In the genomic region with DNA sequence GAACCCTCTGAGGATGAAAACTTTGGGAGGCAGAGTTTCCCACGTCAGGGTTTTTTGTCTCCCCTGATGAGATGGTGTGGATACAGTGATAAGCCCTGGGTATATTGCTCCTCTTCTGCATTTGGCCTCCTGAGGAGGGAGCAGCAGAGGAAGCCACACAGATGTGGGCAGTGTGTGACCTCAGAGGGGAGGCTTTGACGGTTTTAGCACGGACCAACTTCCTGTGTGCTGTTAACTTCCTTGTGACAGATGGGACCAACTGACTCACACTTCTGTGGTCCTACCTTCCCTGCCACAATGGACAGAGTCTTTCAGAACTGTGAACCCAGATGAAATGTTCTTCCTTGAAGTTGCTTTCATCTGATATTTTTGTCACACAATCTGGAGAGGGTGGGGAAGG, we compare ENCODE assay signal across 18 mouse cellular contexts. TPM values are rescaled to one million over a fixed set of nuclear protein-coding genes. Genes with fewer than 3 reads are reported as not detected.
A peak's percentile ranks its signal among the peaks of the same experiment; 100 is the strongest.
DNase-seq lines count a peak whose midpoint lies in the region; TF ChIP-seq lines count a peak whose summit lies in the region.
"Had no signal": no experiment of that assay in that cellular context is flagged by ENCODE, and none has a peak within 500 bp of the region (broad histone marks: within the 10 kb centered on the region; RNA-seq: fewer than 3 reads in every experiment).

No protein-coding gene starts in this region.

- DNase-seq in layer of hippocampus, adult 11-12 months (ENCODE audit: low spot score): peak; percentile 39
- no peak for DNase-seq in layer of hippocampus, adult 2 months (ENCODE audit: low spot score in 2 of 2)
- peak; percentile 91 for DNase-seq in 416B (ENCODE audit: low read depth)
- DNase-seq in kidney, postnatal 14 days: no peak
- no peak for DNase-seq in heart, adult 8-10 months (ENCODE audit: low spot score)
- no peak for DNase-seq in limb, embryonic 10.5 days (ENCODE audit: low spot score)
- DNase-seq: cerebellum, adult 11 months; cerebellum, postnatal 25 days; heart, adult 11 months; right cerebral cortex, postnatal 14 days; thymus, postnatal 4 days had no signal

- TF ChIP-seq POLR2A in bone marrow, adult 2 months (IDR thresholded peaks at IDR 0.05; ENCODE audit: borderline replicate concordance, control insufficient read depth, low read depth, low read length): no peak

- no peaks in the 10 kb centered on the region for H3K9me3 ChIP-seq in megakaryocyte, embryonic 14.5 days
- H3K9me3 ChIP-seq in limb, embryonic 10.5 days (replicated peaks): no peaks in the 10 kb centered on the region
- H3K9me3 ChIP-seq: embryonic facial prominence, embryonic 10.5 days; forebrain, embryonic 13.5 days; heart, embryonic 15.5 days; hindbrain, embryonic 12.5 days had no signal

- TF ChIP-seq CTCF in layer of hippocampus, adult 2 months (conservative IDR thresholded peaks at IDR 0.05): no peak
- no peak for TF ChIP-seq CTCF in bone marrow, adult 2 months (IDR thresholded peaks at IDR 0.05; ENCODE audit: control insufficient read depth, insufficient read depth, low read length)

- no peaks in the 10 kb centered on the region for H3K27me3 ChIP-seq in megakaryocyte, embryonic 14.5 days (replicated peaks)
- no peaks in the 10 kb centered on the region for H3K27me3 ChIP-seq in limb, embryonic 10.5 days (ENCODE audit: low read depth, poor library complexity, severe bottlenecking)
- H3K27me3 ChIP-seq: forebrain, embryonic 13.5 days; heart, embryonic 15.5 days; hindbrain, embryonic 12.5 days; neural tube, embryonic 13.5 days had no signal

- no peak overlapping the region for H3K4me3 ChIP-seq in layer of hippocampus, adult 2 months
- H3K4me3 ChIP-seq in bone marrow, adult 2 months (replicated peaks; ENCODE audit: control insufficient read depth, low read depth, low read length): no peak overlapping the region
- H3K4me3 ChIP-seq in megakaryocyte, embryonic 14.5 days (replicated peaks): peak overlapping the region; percentile 69
- no peak overlapping the region for H3K4me3 ChIP-seq in limb, embryonic 10.5 days
- H3K4me3 ChIP-seq: embryonic facial prominence, embryonic 10.5 days; forebrain, embryonic 13.5 days; heart, embryonic 15.5 days; hindbrain, embryonic 12.5 days; neural tube, embryonic 13.5 days had no signal

- H3K27ac ChIP-seq in layer of hippocampus, adult 2 months: no peak overlapping the region
- peak overlapping the region; percentile 48; the same call in 1 of the 2 replicates for H3K27ac ChIP-seq in bone marrow, adult 2 months (ENCODE audit: control insufficient read depth, insufficient read depth, low read depth, low read length, poor library complexity)
- H3K27ac ChIP-seq in limb, embryonic 10.5 days: no peak overlapping the region
- H3K27ac ChIP-seq: embryonic facial prominence, embryonic 10.5 days; forebrain, embryonic 13.5 days; heart, embryonic 15.5 days; hindbrain, embryonic 12.5 days; neural tube, embryonic 13.5 days had no signal

- H3K4me1 ChIP-seq in bone marrow, adult 2 months (ENCODE audit: control insufficient read depth, insufficient read depth, low read length): peaks cover 3% of the 10 kb centered on the region; the same call in 1 of the 2 replicates
- peaks cover 69% of the 10 kb centered on the region for H3K4me1 ChIP-seq in megakaryocyte, embryonic 14.5 days
- no peaks in the 10 kb centered on the region for H3K4me1 ChIP-seq in limb, embryonic 10.5 days
- H3K4me1 ChIP-seq: embryonic facial prominence, embryonic 10.5 days; forebrain, embryonic 13.5 days; heart, embryonic 15.5 days; neural tube, embryonic 13.5 days had no signal

- 0% methylated on average over 3 of the region's 3 CpGs for WGBS in bone marrow, adult 2 months
- 74% methylated on average over 3 of the region's 3 CpGs for WGBS in limb, embryonic 10.5 days

- H3K36me3 ChIP-seq in megakaryocyte, embryonic 14.5 days (replicated peaks; ENCODE audit: low read length): no peaks in the 10 kb centered on the region
- no peaks in the 10 kb centered on the region for H3K36me3 ChIP-seq in limb, embryonic 10.5 days
- H3K36me3 ChIP-seq: embryonic facial prominence, embryonic 10.5 days; heart, embryonic 15.5 days; hindbrain, embryonic 12.5 days; neural tube, embryonic 13.5 days had no signal

RNA-seq across cellular contexts. Expression of a gene that starts 44.6 kb away (rescaled TPM):
- 1 to 10 TPM; 8.3 to 8.7 TPM for total RNA-seq in layer of hippocampus, adult 2 months (2021)
- polyA plus RNA-seq in bone marrow, adult 2 months (2011; ENCODE audit: insufficient read depth, insufficient read length, low replicate concordance, missing spikeins): 17.1 and 24.2 TPM in 2 replicates
- 2.8 and 11.9 TPM in 2 replicates for polyA plus RNA-seq in megakaryocyte, embryonic 14.5 days (2012; ENCODE audit: insufficient read depth, low replicate concordance)
- 1 to 10 TPM; 2.9 to 5.6 (median 3.8) TPM for total RNA-seq in heart, adult 8-10 months (2022)
- 23.5 and 26.5 TPM in 2 replicates for polyA plus RNA-seq in limb, embryonic 10.5 days (2016; fragmentation: Nextera tagmentation; extraction: Ambion mirVana)

Comparison
In these comparisons a context has a peak if more than half of its experiments do, and no peak if none do; other contexts are left out.
1. DNase-seq: peak in layer of hippocampus, adult 11-12 months (single experiment) and 416B (single experiment); none in layer of hippocampus, adult 2 months (0 of 2), kidney, postnatal 14 days (single experiment), heart, adult 8-10 months (single experiment) and limb, embryonic 10.5 days (single experiment).